In genomic region chr19:45691001-45691535, GRCm38 (mm10) we compare ENCODE assay signal across 29 mouse cellular contexts. TPM values are rescaled to one million over a fixed set of nuclear protein-coding genes. Genes with fewer than 3 reads are reported as not detected.
DNase-seq lines count a peak whose midpoint lies in the region; ATAC-seq and TF ChIP-seq lines count a peak whose summit lies in the region.
"Had no signal": no experiment of that assay in that cellular context is flagged by ENCODE, and none has a peak within 500 bp of the region (broad histone marks: within the 10 kb centered on the region; RNA-seq: fewer than 3 reads in every experiment).

No protein-coding gene starts in this region.

- H3K9me3 ChIP-seq in midbrain, embryonic 11.5 days (ENCODE audit: control insufficient read depth, low read length), result no peaks in the 10 kb centered on the region
- no peaks in the 10 kb centered on the region for H3K9me3 ChIP-seq in midbrain, embryonic 15.5 days
- H3K9me3 ChIP-seq: embryonic facial prominence, embryonic 15.5 days; forebrain, embryonic 10.5 days; heart, embryonic 15.5 days; hindbrain, embryonic 15.5 days; intestine, embryonic 15.5 days had no signal

- WGBS in kidney, adult 2 months, result 56% methylated on average over 8 of the region's 8 CpGs
- 66% methylated on average over 8 of the region's 8 CpGs for WGBS in midbrain, embryonic 11.5 days
- 66% methylated on average over 8 of the region's 8 CpGs for WGBS in midbrain, embryonic 15.5 days

- intact Hi-C loops in left cerebral cortex, adult 2 months (cut with DNase I), result no loop called here

- 0 out of 2 replicates have a peak, but pooled peaks cover under 1% of the 10 kb centered on the region for H3K27me3 ChIP-seq in kidney, adult 2 months (replicated peaks; ENCODE audit: control insufficient read depth, insufficient read depth, low read length)
- peaks cover 3% of the 10 kb centered on the region; the same call in 1 of the 2 replicates for H3K27me3 ChIP-seq in midbrain, embryonic 11.5 days (ENCODE audit: control insufficient read depth, insufficient read depth, low read length)
- peaks cover 14% of the 10 kb centered on the region for H3K27me3 ChIP-seq in midbrain, embryonic 15.5 days (replicated peaks)
- H3K27me3 ChIP-seq: embryonic facial prominence, embryonic 15.5 days; heart, embryonic 15.5 days; intestine, embryonic 15.5 days had no signal

- H3K27ac ChIP-seq in kidney, adult 2 months (ENCODE audit: insufficient read depth, low read depth, low read length), result no peak overlapping the region
- H3K27ac ChIP-seq in midbrain, embryonic 11.5 days (ENCODE audit: low read depth, low read length), result no peak overlapping the region
- no peak overlapping the region for H3K27ac ChIP-seq in midbrain, embryonic 15.5 days
- no peak overlapping the region for H3K27ac ChIP-seq in left cerebral cortex, adult 2 months
- H3K27ac ChIP-seq: embryonic facial prominence, embryonic 15.5 days; forebrain, embryonic 10.5 days; heart, adult 2 months; heart, embryonic 15.5 days; hindbrain, embryonic 15.5 days; intestine, embryonic 15.5 days; layer of hippocampus, adult 2 months had no signal

- TF ChIP-seq CTCF in kidney, adult 2 months (conservative IDR thresholded peaks at IDR 0.05; ENCODE audit: insufficient read depth, insufficient read length, low read depth, low read length), result no peak
- TF ChIP-seq CTCF in left cerebral cortex, adult 2 months (IDR thresholded peaks at IDR 0.05), result no peak

- H3K4me3 ChIP-seq in kidney, adult 2 months (ENCODE audit: insufficient read depth, low read depth, low read length), result no peak overlapping the region
- H3K4me3 ChIP-seq in midbrain, embryonic 11.5 days (ENCODE audit: low read depth, low read length), result no peak overlapping the region
- H3K4me3 ChIP-seq in midbrain, embryonic 15.5 days, result no peak overlapping the region
- H3K4me3 ChIP-seq in left cerebral cortex, adult 2 months, result no peak overlapping the region
- H3K4me3 ChIP-seq: embryonic facial prominence, embryonic 15.5 days; forebrain, embryonic 10.5 days; heart, adult 2 months; heart, embryonic 15.5 days; hindbrain, embryonic 15.5 days; intestine, embryonic 15.5 days; layer of hippocampus, adult 2 months had no signal

- DNase-seq in kidney, adult 2 months, result peak; percentile 8
- DNase-seq in kidney, adult 8-10 months, result no peak
- DNase-seq in midbrain, embryonic 11.5 days (ENCODE audit: low spot score, missing footprints), result peak; percentile 76
- DNase-seq in embryo, embryonic 11 days, result peak; percentile 47
- peak; percentile 69 for DNase-seq in mesoderm, embryonic 11.5 days (ENCODE audit: low read depth, low spot score)
- DNase-seq in left cerebral cortex, adult 2 months (ENCODE audit: extremely low spot score in 1 of 2, low spot score in 2 of 2), result no peak
- no peak for DNase-seq in thymus, postnatal 25 days
- DNase-seq: adrenal gland, adult 2 months; cerebellum, adult 9-10 months; gastrocnemius, postnatal 10 days; heart, adult 2 months; heart, postnatal 4 days; layer of hippocampus, postnatal 36 days; lung, adult 18-20 months; lung, postnatal 14 days had no signal

- no peak overlapping the region for H3K9ac ChIP-seq in midbrain, embryonic 11.5 days (ENCODE audit: low read length)
- H3K9ac ChIP-seq in midbrain, embryonic 15.5 days, result no peak overlapping the region
- H3K9ac ChIP-seq: embryonic facial prominence, embryonic 15.5 days; heart, embryonic 15.5 days; hindbrain, embryonic 15.5 days; intestine, embryonic 15.5 days had no signal

- no peaks in the 10 kb centered on the region for H3K36me3 ChIP-seq in kidney, adult 2 months (ENCODE audit: control insufficient read depth, insufficient read depth, low read length)
- no peaks in the 10 kb centered on the region for H3K36me3 ChIP-seq in midbrain, embryonic 11.5 days (ENCODE audit: control insufficient read depth, insufficient read depth, low read length)
- no peaks in the 10 kb centered on the region for H3K36me3 ChIP-seq in midbrain, embryonic 15.5 days (replicated peaks)
- H3K36me3 ChIP-seq: embryonic facial prominence, embryonic 15.5 days; forebrain, embryonic 10.5 days; heart, embryonic 15.5 days; hindbrain, embryonic 15.5 days; intestine, embryonic 15.5 days had no signal

- H3K4me2 ChIP-seq in midbrain, embryonic 11.5 days, result no peak overlapping the region
- no peak overlapping the region for H3K4me2 ChIP-seq in midbrain, embryonic 15.5 days
- H3K4me2 ChIP-seq: embryonic facial prominence, embryonic 15.5 days; heart, embryonic 15.5 days; hindbrain, embryonic 15.5 days; intestine, embryonic 15.5 days; liver, embryonic 11.5 days had no signal

- no peak for TF ChIP-seq POLR2A in kidney, adult 2 months (IDR thresholded peaks at IDR 0.05; ENCODE audit: low read depth, low read length)

- no peak for ATAC-seq in midbrain, embryonic 11.5 days (ENCODE audit: low FRiP score)
- no peak for ATAC-seq in midbrain, embryonic 15.5 days (replicated peaks)
- ATAC-seq: intestine, embryonic 15.5 days had no signal

- no peaks in the 10 kb centered on the region for H3K4me1 ChIP-seq in kidney, adult 2 months (ENCODE audit: control insufficient read depth, insufficient read depth, low read length)
- H3K4me1 ChIP-seq in midbrain, embryonic 11.5 days (ENCODE audit: control insufficient read depth, insufficient read depth, low read length), result peaks cover 2% of the 10 kb centered on the region; the same call in 1 of the 2 replicates
- H3K4me1 ChIP-seq in midbrain, embryonic 15.5 days, result peaks cover 3% of the 10 kb centered on the region; the same call in 1 of the 2 replicates
- H3K4me1 ChIP-seq: intestine, embryonic 15.5 days had no signal

RNA-seq across cellular contexts. Expression of gene Fbxw4, which starts 31.0 kb away (rescaled TPM):
- polyA plus RNA-seq in kidney, adult 2 months (2012; rRNA removed), result 43.0 and 56.4 TPM in 2 replicates
- 2.4 and 3.2 TPM in 2 replicates for polyA plus RNA-seq in midbrain, embryonic 11.5 days (2014; fragmentation: Nextera tagmentation; extraction: Ambion mirVana)
- polyA plus RNA-seq in midbrain, embryonic 15.5 days (2015; fragmentation: Nextera tagmentation; extraction: Ambion mirVana), result 6.1 and 7.8 TPM in 2 replicates
- 10 to 100 TPM; 41.2 to 41.7 TPM for total RNA-seq in left cerebral cortex, adult 2 months (2021)

RNA-seq across cellular contexts. Expression of gene Fgf8, which starts 51.6 kb away (rescaled TPM):
- not detected in 2 replicates for polyA plus RNA-seq in kidney, adult 2 months (2012; rRNA removed)
- polyA plus RNA-seq in midbrain, embryonic 11.5 days (2014; fragmentation: Nextera tagmentation; extraction: Ambion mirVana), result 8.5 and 11.4 TPM in 2 replicates
- 0.91 and 1.2 TPM in 2 replicates for polyA plus RNA-seq in midbrain, embryonic 15.5 days (2015; fragmentation: Nextera tagmentation; extraction: Ambion mirVana)
- not detected for total RNA-seq in left cerebral cortex, adult 2 months (2021)
- total RNA-seq: adrenal gland, adult 2 months; CH12.LX; common myeloid progenitor, adult 5-6 weeks; gastrocnemius, postnatal 10 days; heart, adult 2 months; layer of hippocampus, adult 2 months; layer of hippocampus, postnatal 36 days; left cerebral cortex, postnatal 36 days; megakaryocyte, adult 5-6 weeks; MEL had no signal
- polyA plus RNA-seq: heart, adult 2 months; intestine, embryonic 15.5 days; stomach, embryonic 14.5 days had no signal

RNA-seq across cellular contexts. Expression of gene Npm3, which starts 58.3 kb away (rescaled TPM):
- polyA plus RNA-seq in kidney, adult 2 months (2012; rRNA removed), result 36.9 and 42.3 TPM in 2 replicates
- 9.3 and 10.4 TPM in 2 replicates for polyA plus RNA-seq in midbrain, embryonic 11.5 days (2014; fragmentation: Nextera tagmentation; extraction: Ambion mirVana)
- polyA plus RNA-seq in midbrain, embryonic 15.5 days (2015; fragmentation: Nextera tagmentation; extraction: Ambion mirVana), result 6.3 and 6.9 TPM in 2 replicates
- total RNA-seq in left cerebral cortex, adult 2 months (2021), result 1 to 10 TPM; 4.1 to 6.8 TPM

Comparison
In these comparisons a context has a peak if more than half of its experiments do, and no peak if none do; other contexts are left out.
1. DNase-seq: peak in kidney, adult 2 months (single experiment), midbrain, embryonic 11.5 days (single experiment), embryo, embryonic 11 days (single experiment) and mesoderm, embryonic 11.5 days (single experiment); none in kidney, adult 8-10 months (0 of 2), left cerebral cortex, adult 2 months (0 of 2) and thymus, postnatal 25 days (single experiment).